Mouse (Mus musculus) G1E (cell line): ENCODE results near the gene C1qtnf2. TPM values are rescaled to one million over a fixed set of nuclear protein-coding genes. Genes with fewer than 3 reads are reported as not detected.

Experiments
- ATAC-seq: 2 replicates; pipeline ENCODE4 v1.8.0; 2016; ENCODE audit warnings: mild to moderate bottlenecking; ENCODE audit not compliant: insufficient number of reproducible peaks, poor library complexity, low FRiP score, severe bottlenecking; ENCODE audit errors: extremely low read depth
- DNase-seq: peaks from one replicate; pipeline ENCODE4 v3.0.0; 2012; ENCODE audit warnings: low spot score
- H3K27me3 ChIP-seq: 2 replicates; pipeline ENCODE4 v1.6.1; 2012; ENCODE audit warnings: mild to moderate bottlenecking, low read length, inconsistent platforms; ENCODE audit not compliant: insufficient read depth
- H3K36me3 ChIP-seq: replicated peaks from 2 replicates; pipeline ENCODE3; 2012; ENCODE audit warnings: mild to moderate bottlenecking, inconsistent platforms
- H3K4me1 ChIP-seq: 2 replicates; pipeline ENCODE4 v1.6.1; 2012; ENCODE audit warnings: low read depth, low read length, inconsistent platforms, mixed read lengths; ENCODE audit not compliant: insufficient read depth
- H3K4me3 ChIP-seq: 2 replicates; pipeline ENCODE4 v1.5.1; 2012; ENCODE audit warnings: low read depth, mild to moderate bottlenecking, inconsistent platforms, low read length, moderate library complexity, mixed read lengths
- H3K9me3 ChIP-seq: replicated peaks from 2 replicates; pipeline ENCODE4 v1.6.1; 2012; ENCODE audit warnings: inconsistent platforms
- CTCF ChIP-seq: IDR thresholded peaks from 2 replicates; pipeline ENCODE4 v1.5.1; 2012; ENCODE audit warnings: low read depth, low read length, inconsistent platforms, mixed read lengths
- GATA1 ChIP-seq: IDR thresholded peaks from 2 replicates; pipeline ENCODE4 v1.6.1; 2012; ENCODE audit warnings: borderline replicate concordance, low read length, inconsistent platforms, mixed read lengths
- GATA2 ChIP-seq: IDR thresholded peaks from 2 replicates; pipeline ENCODE4 v1.6.1; 2012; ENCODE audit warnings: low read depth, low read length, inconsistent platforms, borderline replicate concordance
- POLR2AphosphoS5 ChIP-seq: IDR thresholded peaks from 2 replicates; pipeline ENCODE4 v1.6.1; 2012; ENCODE audit warnings: low read depth, low read length, inconsistent platforms; ENCODE audit not compliant: insufficient replicate concordance
- TAL1 ChIP-seq: conservative IDR thresholded peaks from 2 replicates; pipeline ENCODE4 v1.6.1; 2012; ENCODE audit warnings: low read depth, low read length, inconsistent platforms, mixed read lengths
- polyA plus RNA-seq: library from polyadenylated mRNA; stranded (reverse); fragments of >175 nt; gene quantifications from 2 replicates; pipeline ENCODE4 v1.2.3, GENCODE M21; 2012
- total RNA-seq, 2 experiments: library from RNA; stranded (forward) in 1 of 2; stranded (reverse) in 1 of 2; fragments of 200-1000 nt in 1 of 2; fragments of >200 nt in 1 of 2; fragmentation: Nextera tagmentation in 1 of 2; gene quantifications; 2 replicates each; pipeline ENCODE4 v1.2.3; 2014 to 2017

Gene C1qtnf2
- total and polyA plus RNA-seq, 3 experiments, result not detected

DNA sequence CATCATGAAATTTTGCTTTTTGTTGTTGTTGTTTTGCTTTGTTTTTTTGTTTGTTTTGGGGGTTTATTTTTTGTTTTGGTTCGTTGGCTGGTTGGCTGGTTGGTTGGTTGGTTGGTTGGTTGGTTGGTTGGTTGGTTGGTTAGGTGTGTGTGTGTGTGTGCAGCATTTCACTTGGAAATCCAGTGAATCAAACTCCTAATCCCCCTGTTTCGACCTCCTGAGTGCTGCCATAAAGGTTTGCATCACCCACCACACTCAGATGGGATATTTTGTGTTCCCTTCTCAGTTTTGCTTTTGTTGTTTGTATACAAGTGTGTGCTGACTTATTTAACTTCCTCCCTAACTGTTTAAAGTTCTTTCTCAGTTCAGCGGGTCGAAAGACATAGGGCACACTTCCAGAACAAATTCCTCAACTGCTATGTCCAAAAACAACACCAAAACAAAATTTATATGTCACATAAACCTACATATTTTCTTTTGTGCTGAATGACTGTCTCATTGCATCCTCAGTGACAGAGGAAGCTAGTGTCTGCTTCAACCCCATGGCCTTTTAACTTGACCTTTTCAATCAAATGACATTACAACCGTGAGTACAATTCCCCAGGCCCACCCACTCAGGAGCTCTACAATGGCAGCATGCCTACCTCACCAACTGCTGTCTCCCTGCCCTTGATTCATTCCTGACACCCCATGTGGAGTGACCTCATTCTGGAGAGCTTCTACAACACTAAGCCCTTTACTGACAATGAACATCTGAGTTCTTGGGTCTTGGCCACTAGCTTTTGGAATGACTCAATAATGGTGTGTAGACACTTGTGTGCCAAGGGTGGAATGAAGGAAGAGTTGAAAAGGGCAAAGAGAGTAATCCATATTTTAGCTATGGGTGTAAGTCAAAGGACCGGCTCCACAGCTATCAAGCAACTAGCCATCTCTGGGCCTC lies 2.9 kb upstream of the C1qtnf2 start:
- no peak overlapping the region for H3K4me3 ChIP-seq
- TF ChIP-seq POLR2AphosphoS5 (no peak), GATA2 (no peak), TAL1 (no peak), GATA1 (no peak), CTCF (no peak)
- no peak for DNase-seq
- no peak for ATAC-seq
- no peaks in the 10 kb centered on the region for H3K36me3 ChIP-seq
- H3K4me1 ChIP-seq, result 0 out of 2 replicates have a peak, but pooled peaks cover 6% of the 10 kb centered on the region
- H3K9me3 ChIP-seq, result no peaks in the 10 kb centered on the region
- no peaks in the 10 kb centered on the region for H3K27me3 ChIP-seq

DNA sequence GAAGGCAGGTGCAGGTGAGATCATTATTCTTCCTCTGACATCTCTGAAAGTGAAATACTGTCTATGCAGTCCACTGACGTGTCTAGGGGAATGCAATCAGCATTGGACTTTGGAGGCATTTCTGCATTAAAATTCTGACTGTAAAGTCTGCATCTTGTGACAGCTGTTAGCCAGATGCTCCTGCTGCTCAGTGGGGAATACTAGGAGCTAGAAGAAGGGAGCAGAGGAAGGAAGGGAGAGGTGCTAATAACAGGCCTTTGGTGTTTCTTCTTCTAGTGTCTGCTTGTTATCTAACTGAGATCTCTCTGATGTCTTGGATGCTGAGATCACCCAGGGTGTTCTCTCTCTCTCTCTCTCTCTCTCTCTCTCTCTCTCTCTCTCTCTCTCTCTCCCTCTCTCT lies 961 bp upstream of the C1qtnf2 start:
- H3K4me3 ChIP-seq, result no peak overlapping the region
- DNase-seq (no peak), ATAC-seq (no peak)
- no peaks in the 10 kb centered on the region for H3K9me3 ChIP-seq
- H3K36me3 ChIP-seq, result no peaks in the 10 kb centered on the region
- 0 out of 2 replicates have a peak, but pooled peaks cover 6% of the 10 kb centered on the region for H3K4me1 ChIP-seq
- no peak for TF ChIP-seq TAL1
- no peak for TF ChIP-seq CTCF
- no peak for TF ChIP-seq POLR2AphosphoS5
- TF ChIP-seq GATA2, result no peak
- no peak for TF ChIP-seq GATA1
- H3K27me3 ChIP-seq, result no peaks in the 10 kb centered on the region

DNA sequence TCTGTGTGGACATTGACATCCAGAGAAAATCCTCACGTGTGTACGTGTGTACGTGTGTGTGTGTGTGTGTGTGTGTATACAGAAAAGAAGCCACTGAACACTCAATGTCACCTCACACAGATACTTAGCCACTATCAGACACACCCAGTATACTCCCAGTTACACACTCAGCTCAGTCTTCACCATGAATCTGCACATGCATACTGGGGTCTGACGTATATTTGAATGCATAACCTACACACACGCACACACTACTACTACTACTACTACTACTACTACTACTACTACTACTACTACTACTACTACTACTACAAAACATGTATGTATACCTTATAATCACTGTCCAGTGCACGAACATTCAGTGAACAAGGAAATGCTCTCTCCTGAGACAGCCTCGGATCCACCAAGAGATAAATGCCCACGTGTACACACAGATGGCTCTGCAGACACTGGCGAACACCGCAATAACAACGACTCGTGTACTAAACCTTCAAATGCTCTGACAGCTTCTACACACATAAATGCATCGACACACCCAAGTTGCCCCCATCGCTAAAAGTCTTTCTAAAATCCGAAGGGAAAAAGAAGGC lies 346 bp upstream of the C1qtnf2 start:
- DNase-seq (no peak), ATAC-seq (no peak)
- Histone ChIP-seq H3K4me1 (0 out of 2 replicates have a peak, but pooled peaks cover 6% of the 10 kb centered on the region), H3K36me3 (no peaks in the 10 kb centered on the region), H3K9me3 (no peaks in the 10 kb centered on the region), H3K27me3 (no peaks in the 10 kb centered on the region), H3K4me3 (no peak overlapping the region)
- TF ChIP-seq POLR2AphosphoS5, result no peak
- TF ChIP-seq CTCF, result no peak
- no peak for TF ChIP-seq TAL1
- TF ChIP-seq GATA1, result no peak
- TF ChIP-seq GATA2, result no peak

DNA sequence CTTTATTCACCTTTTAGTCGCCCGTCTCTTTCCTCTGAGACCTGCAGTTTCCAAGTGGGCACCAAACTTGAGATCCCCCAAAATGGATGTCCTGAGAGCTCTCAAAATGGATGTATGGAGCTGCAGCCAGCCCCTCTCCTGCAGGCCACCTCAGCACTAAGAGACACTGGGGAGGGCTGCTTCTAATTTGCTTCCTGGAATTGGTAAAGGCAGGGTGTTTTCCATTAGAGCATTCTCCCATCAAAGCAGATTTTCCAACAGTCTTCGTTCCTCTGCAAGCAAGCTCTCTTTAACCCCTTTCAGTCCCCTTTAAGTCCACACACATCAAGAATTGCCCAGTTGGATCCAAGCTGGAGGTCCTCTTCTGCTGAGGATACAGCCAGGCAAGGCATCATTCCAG lies 5.3 kb downstream of the C1qtnf2 start:
- TF ChIP-seq GATA1, result no peak
- no peak for TF ChIP-seq CTCF
- no peak for TF ChIP-seq GATA2
- 0 out of 2 replicates have a peak, but pooled peaks cover 3% of the 10 kb centered on the region for H3K4me1 ChIP-seq
- no peaks in the 10 kb centered on the region for H3K9me3 ChIP-seq
- no peak overlapping the region for H3K4me3 ChIP-seq
- no peak for ATAC-seq
- DNase-seq, result no peak
- H3K36me3 ChIP-seq, result no peaks in the 10 kb centered on the region
- no peaks in the 10 kb centered on the region for H3K27me3 ChIP-seq

DNA sequence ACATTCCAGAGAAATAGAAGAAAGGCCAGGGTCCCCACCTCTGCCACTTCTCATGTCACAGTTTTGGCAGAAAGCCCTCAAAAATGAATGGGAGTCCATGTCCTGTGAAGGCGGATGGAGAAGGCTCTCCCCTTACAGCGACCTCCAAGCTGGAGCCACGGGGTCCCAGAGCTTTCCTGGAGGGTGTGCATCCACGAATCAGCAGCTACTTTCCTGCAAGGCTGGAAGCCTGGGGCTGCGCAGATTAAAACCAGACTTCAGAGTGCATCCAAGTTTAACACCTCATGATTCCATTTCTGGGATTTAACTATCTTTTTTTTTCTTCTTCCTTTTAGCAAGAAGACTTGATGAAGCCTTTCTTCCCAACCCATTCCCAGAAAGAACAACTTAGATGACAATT lies 6.5 kb downstream of the C1qtnf2 start:
- H3K27me3 ChIP-seq, result peaks cover 2% of the 10 kb centered on the region
- H3K36me3 ChIP-seq, result no peaks in the 10 kb centered on the region
- no peaks in the 10 kb centered on the region for H3K4me1 ChIP-seq
- no peaks in the 10 kb centered on the region for H3K9me3 ChIP-seq
- no peak for DNase-seq
- TF ChIP-seq GATA1 (no peak), TAL1 (no peak), GATA2 (no peak), POLR2AphosphoS5 (no peak), CTCF (no peak)
- no peak overlapping the region for H3K4me3 ChIP-seq
- no peak for ATAC-seq

DNA sequence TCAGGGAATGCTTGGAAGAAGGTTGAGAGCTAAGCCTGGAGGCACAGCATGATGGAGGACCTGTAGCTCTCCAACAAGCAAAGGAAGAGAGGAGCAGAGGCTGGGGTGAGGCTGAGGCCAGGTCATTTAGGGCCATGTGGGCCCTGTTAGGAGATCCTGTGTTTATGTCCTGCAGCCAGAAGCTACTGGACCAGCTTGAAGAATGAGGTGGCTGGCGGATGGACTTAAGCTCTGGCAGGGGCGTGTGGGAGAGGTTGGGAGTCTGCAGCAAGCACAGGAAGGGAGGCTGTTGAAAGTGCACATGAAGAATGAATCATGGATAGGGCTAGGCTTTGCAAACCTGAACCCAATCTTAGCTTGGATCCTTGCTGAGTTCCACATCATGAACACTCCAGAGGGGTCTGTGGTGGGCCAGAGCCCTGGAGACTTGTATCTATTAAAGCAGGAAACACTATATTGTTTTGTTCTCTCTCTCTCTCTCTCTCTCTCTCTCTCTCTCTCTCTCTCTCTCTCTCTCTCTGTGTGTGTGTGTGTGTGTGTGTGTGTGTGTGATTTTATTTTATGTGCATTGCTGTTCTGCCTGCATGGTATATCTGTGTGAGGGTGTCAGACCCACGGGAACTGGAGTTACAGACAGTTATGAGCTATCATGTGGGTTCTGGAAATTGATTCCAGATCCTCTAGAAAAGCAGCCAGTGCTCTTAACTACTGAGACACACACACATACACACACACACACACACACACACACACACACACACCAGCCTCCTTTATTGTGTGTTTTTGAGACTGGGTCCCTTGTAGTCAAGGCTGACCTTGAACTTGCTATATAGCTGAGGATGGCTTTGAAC lies 7.8 kb downstream of the C1qtnf2 start:
- no peaks in the 10 kb centered on the region for H3K36me3 ChIP-seq
- H3K4me1 ChIP-seq, result no peaks in the 10 kb centered on the region
- H3K9me3 ChIP-seq, result no peaks in the 10 kb centered on the region
- ATAC-seq (no peak), DNase-seq (no peak)
- no peak overlapping the region for H3K4me3 ChIP-seq
- TF ChIP-seq GATA2, result no peak
- peaks cover 5% of the 10 kb centered on the region for H3K27me3 ChIP-seq
